Mouse (Mus musculus) mouse embryonic stem cell (cell line): ENCODE data around the gene Aatk.

Experiments used
- in situ Hi-C, 2 experiments: fragments of 300-500 bp; cut with MboI; formaldehyde crosslinking; loops; 1 replicate in 1 of 2; 3 replicates in 1 of 2; pipeline ENCODE4 v1.14.3; 2019 to 2020; ENCODE audit warnings: low sequenced_read_pairs in 2 of 2, low pct_unique_long_range_greater_than_20kb in 1 of 2, mixed read lengths in 1 of 2; ENCODE audit not compliant: unreplicated experiment in 1 of 2

The Aatk gene

GRCm38 (mm10) chr11:119973789-119974188 lies 73.2 kb downstream of the Aatk start:
- in situ Hi-C loops, result no loop called here

GRCm38 (mm10) chr11:119970021-119970851 lies 76.7 kb downstream of the Aatk start:
- in situ Hi-C loops, result no loop called here

GRCm38 (mm10) chr11:119967892-119968291 lies 79.1 kb downstream of the Aatk start:
- in situ Hi-C loops, result no loop called here

GRCm38 (mm10) chr11:119967401-119967800 lies 79.6 kb downstream of the Aatk start:
- in situ Hi-C loops, result no loop called here

- in situ Hi-C loops, result no loop called here
Observed at GRCm38 (mm10) chr11:119966294-119966693, 80.7 kb downstream of the Aatk start.

GRCm38 (mm10) chr11:119965053-119965452 lies 81.9 kb downstream of the Aatk start:
- in situ Hi-C loops, result no loop called here

GRCm38 (mm10) chr11:119961511-119961910 lies 85.5 kb downstream of the Aatk start:
- in situ Hi-C loops, result no loop called here

GRCm38 (mm10) chr11:119960671-119961070 lies 86.3 kb downstream of the Aatk start:
- in situ Hi-C loops, result no loop called here

- in situ Hi-C loops, result no loop called here
Observed at GRCm38 (mm10) chr11:119959714-119960113, 87.3 kb downstream of the Aatk start.

GRCm38 (mm10) chr11:119958856-119959255 lies 88.1 kb downstream of the Aatk start:
- in situ Hi-C loops, result no loop called here
